Mouse (Mus musculus) C2C12 (cell line): ENCODE results near the gene Prox2.

Experiments
- CEBPB ChIP-seq: IDR thresholded peaks from one replicate; pipeline ENCODE4 v1.6.1; 2011; ENCODE audit warnings: low read depth, mild to moderate bottlenecking, control low read depth, moderate library complexity
- CTCF ChIP-seq: IDR thresholded peaks from one replicate; pipeline ENCODE4 v1.5.1; 2011; ENCODE audit not compliant: control insufficient read depth, insufficient read depth, insufficient read length
- FOSL1 ChIP-seq: IDR thresholded peaks from one replicate; pipeline ENCODE4 v1.8.0; 2011; ENCODE audit warnings: mild to moderate bottlenecking, low read length; ENCODE audit not compliant: poor library complexity, insufficient read depth, severe bottlenecking

DNA sequence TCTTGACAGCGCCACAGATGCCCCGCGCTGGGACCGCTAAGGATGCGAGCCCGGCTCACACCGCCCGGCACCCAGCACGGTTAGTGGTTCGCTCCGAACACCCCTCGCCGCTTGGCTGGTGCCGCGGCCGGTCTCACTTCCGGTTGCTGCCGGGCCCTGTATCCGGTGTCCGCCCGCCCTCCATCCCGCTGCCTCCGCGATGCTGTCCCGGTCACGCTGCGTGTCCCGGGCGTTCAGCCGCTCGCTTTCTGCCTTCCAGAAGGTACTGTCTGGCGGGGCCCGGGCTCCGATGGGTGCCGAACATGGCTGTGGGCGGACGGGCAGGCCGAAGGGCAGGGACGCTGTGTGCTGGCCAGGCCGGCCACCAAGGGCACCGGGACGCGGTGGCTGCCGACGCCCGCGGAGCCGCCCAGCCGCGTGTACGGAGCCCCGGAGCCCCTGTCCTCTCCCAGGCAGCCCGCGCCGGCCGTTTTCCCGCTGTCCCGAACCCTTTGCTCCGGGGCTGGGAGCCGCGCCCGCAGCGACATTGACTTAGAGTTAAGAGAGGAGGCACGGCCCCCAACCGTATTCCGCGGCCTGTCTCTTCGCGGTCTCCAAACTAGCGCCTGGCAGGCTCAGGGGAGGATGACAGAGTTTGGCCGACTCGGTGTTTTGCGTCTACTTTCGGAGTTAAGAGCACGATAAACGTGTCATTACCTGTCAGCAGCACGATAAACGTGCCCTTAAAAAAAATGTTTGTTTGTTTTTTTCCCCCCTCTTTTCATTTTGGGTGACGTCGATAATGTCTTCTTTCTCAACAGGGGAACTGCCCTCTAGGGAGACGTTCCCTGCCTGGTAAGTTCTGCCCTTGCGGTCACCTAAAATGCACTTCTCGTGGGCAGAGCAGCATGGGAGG is at the start of gene Prox2, which contains the start of gene Dlst:
- no peak for TF ChIP-seq CTCF
- TF ChIP-seq FOSL1, result no peak
- TF ChIP-seq CEBPB, result no peak
